Mouse (Mus musculus) cerebellum, adult 11 months (tissue): ENCODE results near the gene Uck1.

ENCODE experiments used
- DNase-seq: peaks from one replicate; pipeline ENCODE4 v3.0.0; 2022

The Uck1 gene

GRCm38 (mm10) chr2:32218541-32219334, 41.2 kb downstream of the Uck1 start:
- DNase-seq: no peak

GRCm38 (mm10) chr2:32218113-32218512, 41.8 kb downstream of the Uck1 start:
- DNase-seq: no peak

- no peak for DNase-seq
These were observed 42.3 kb downstream of the Uck1 start for GRCm38 (mm10) chr2:32217656-32218055.

DNA sequence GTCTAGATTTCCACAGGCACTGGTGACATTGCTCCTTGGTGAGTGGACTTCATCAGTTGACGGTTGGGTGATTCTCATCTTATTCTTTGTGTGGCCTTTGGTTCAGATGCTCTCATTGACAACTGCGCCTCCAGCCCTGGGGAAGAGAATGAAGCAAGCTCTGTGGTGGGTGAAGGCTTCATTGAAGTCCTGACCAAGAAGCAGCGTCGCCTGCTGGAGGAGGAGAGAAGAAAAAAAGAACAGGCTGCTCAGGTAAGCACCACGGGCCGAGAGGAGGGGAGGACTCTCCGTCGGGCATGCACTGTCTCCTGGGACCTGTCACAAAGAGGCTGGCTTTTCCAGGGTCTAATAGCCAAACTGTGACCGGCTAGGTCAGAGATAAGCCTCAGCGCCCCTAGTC, 43.5 kb downstream of the Uck1 start:
- no peak for DNase-seq

- DNase-seq: no peak
These were observed 44.4 kb downstream of the Uck1 start for GRCm38 (mm10) chr2:32215576-32215975.

GRCm38 (mm10) chr2:32213000-32213399, 47.0 kb downstream of the Uck1 start:
- DNase-seq: no peak

- peak; percentile 48 for DNase-seq
These were observed 48.3 kb downstream of the Uck1 start for GRCm38 (mm10) chr2:32211689-32212088.

- no peak for DNase-seq
These were observed 52.3 kb downstream of the Uck1 start for GRCm38 (mm10) chr2:32207682-32208081.
